Mouse (Mus musculus): ENCODE measurements around the gene Efna5. TPM values are rescaled to one million over a fixed set of nuclear protein-coding genes. Genes with fewer than 3 reads are reported as not detected.

Gene Efna5
- polyA plus RNA-seq, 1 experiment from 2014 or later: 34.6 TPM

GRCm38 (mm10) chr17:62574499-62575265, 306.4 kb downstream of the Efna5 start:
- Histone ChIP-seq H3K27ac (no peak overlapping the region), H3K9me3 (no peaks in the 10 kb centered on the region), H3K36me3 (no peaks in the 10 kb centered on the region), H3K27me3 (replicated peaks) (no peaks in the 10 kb centered on the region), H3K4me2 (no peak overlapping the region), H3K9ac (no peak overlapping the region), H3K4me3 (replicated peaks) (no peak overlapping the region), H3K4me1 (no peaks in the 10 kb centered on the region)
- ATAC-seq (ENCODE audit: insufficient read depth, low FRiP score, low read depth): no peak
- 65% methylated on average over 9 of the region's 9 CpGs for WGBS

- Histone ChIP-seq H3K4me1 (no peaks in the 10 kb centered on the region), H3K27me3 (replicated peaks) (no peaks in the 10 kb centered on the region), H3K9me3 (no peaks in the 10 kb centered on the region), H3K27ac (no peak overlapping the region), H3K4me3 (replicated peaks) (no peak overlapping the region), H3K4me2 (no peak overlapping the region), H3K9ac (no peak overlapping the region), H3K36me3 (no peaks in the 10 kb centered on the region)
- no peak for ATAC-seq (ENCODE audit: insufficient read depth, low FRiP score, low read depth)
- 77% methylated on average over 1 of the region's 1 CpGs for WGBS
Observed at GRCm38 (mm10) chr17:62570101-62570500, 311.0 kb downstream of the Efna5 start.

GRCm38 (mm10) chr17:62568019-62568418, 313.1 kb downstream of the Efna5 start:
- H3K27ac ChIP-seq: no peak overlapping the region
- H3K36me3 ChIP-seq: no peaks in the 10 kb centered on the region
- no peaks in the 10 kb centered on the region for H3K9me3 ChIP-seq
- no peak overlapping the region for H3K4me3 ChIP-seq (replicated peaks)
- ATAC-seq (ENCODE audit: insufficient read depth, low FRiP score, low read depth): no peak
- WGBS: 43% methylated on average over 4 of the region's 4 CpGs
- no peak overlapping the region for H3K4me2 ChIP-seq
- no peak overlapping the region for H3K9ac ChIP-seq
- H3K4me1 ChIP-seq: no peaks in the 10 kb centered on the region
- no peaks in the 10 kb centered on the region for H3K27me3 ChIP-seq (replicated peaks)

- no peaks in the 10 kb centered on the region for H3K27me3 ChIP-seq (replicated peaks)
- ATAC-seq (ENCODE audit: insufficient read depth, low FRiP score, low read depth): peak; percentile 43; the same call in 1 of the 2 replicates
- H3K9ac ChIP-seq: no peak overlapping the region
- no peak overlapping the region for H3K4me2 ChIP-seq
- H3K4me1 ChIP-seq: no peaks in the 10 kb centered on the region
- WGBS: 74% methylated on average over 1 of the region's 1 CpGs
- no peaks in the 10 kb centered on the region for H3K36me3 ChIP-seq
- no peak overlapping the region for H3K27ac ChIP-seq
- no peak overlapping the region for H3K4me3 ChIP-seq (replicated peaks)
- no peaks in the 10 kb centered on the region for H3K9me3 ChIP-seq
Observed at GRCm38 (mm10) chr17:62565632-62566031, 315.5 kb downstream of the Efna5 start.

- H3K36me3 ChIP-seq: no peaks in the 10 kb centered on the region
- no peaks in the 10 kb centered on the region for H3K4me1 ChIP-seq
- no peak overlapping the region for H3K4me2 ChIP-seq
- no peaks in the 10 kb centered on the region for H3K9me3 ChIP-seq
- H3K27me3 ChIP-seq (replicated peaks): no peaks in the 10 kb centered on the region
- H3K27ac ChIP-seq: no peak overlapping the region
- no peak for ATAC-seq (ENCODE audit: insufficient read depth, low FRiP score, low read depth)
- H3K4me3 ChIP-seq (replicated peaks): no peak overlapping the region
- 47% methylated on average over 7 of the region's 7 CpGs for whole genome bisulfite sequencing
- H3K9ac ChIP-seq: no peak overlapping the region
Observed at GRCm38 (mm10) chr17:62562439-62562838, 318.7 kb downstream of the Efna5 start.

- Histone ChIP-seq H3K27me3 (replicated peaks) (no peaks in the 10 kb centered on the region), H3K27ac (no peak overlapping the region), H3K36me3 (no peaks in the 10 kb centered on the region), H3K4me3 (replicated peaks) (no peak overlapping the region), H3K9ac (no peak overlapping the region), H3K4me2 (no peak overlapping the region), H3K9me3 (no peaks in the 10 kb centered on the region), H3K4me1 (no peaks in the 10 kb centered on the region)
- ATAC-seq (ENCODE audit: insufficient read depth, low FRiP score, low read depth): no peak
- 67% methylated on average over 6 of the region's 6 CpGs for WGBS
Observed at GRCm38 (mm10) chr17:62557215-62557614, 323.9 kb downstream of the Efna5 start.
